Mouse (Mus musculus) heart, postnatal 0 days (tissue): Measurements from ENCODE around the gene R3hdm1. TPM values are rescaled to one million over a fixed set of nuclear protein-coding genes. Genes with fewer than 3 reads are reported as not detected.

ENCODE experiments used
- ATAC-seq: fragments of 200-750 bp; cut with Nextera tagmentation; 2 replicates; pipeline ENCODE4 v1.8.0; 2017; ENCODE audit warnings: low read depth, moderate number of reproducible peaks, moderate library complexity; ENCODE audit not compliant: insufficient read depth
- DNase-seq: peaks from one replicate; pipeline ENCODE4 v3.0.0-alpha.2; 2016; ENCODE audit warnings: low spot score
- H3K27ac ChIP-seq: fragments of 300-500 bp; sonication (generic); 2 replicates; pipeline ENCODE4 v1.5.1; 2014; ENCODE audit warnings: low read depth, mild to moderate bottlenecking
- H3K27me3 ChIP-seq: fragments of 300-500 bp; sonication (generic); 2 replicates; pipeline ENCODE4 v1.6.1; 2014; ENCODE audit warnings: low read length, mixed read lengths; ENCODE audit not compliant: control insufficient read depth, insufficient read depth
- H3K36me3 ChIP-seq: fragments of 300-500 bp; sonication (generic); replicated peaks from 2 replicates; pipeline ENCODE4 v1.6.1; 2014; ENCODE audit warnings: low read length, mixed read lengths; ENCODE audit not compliant: control insufficient read depth, insufficient read depth
- H3K4me1 ChIP-seq: fragments of 300-500 bp; sonication (generic); 2 replicates; pipeline ENCODE4 v1.6.1; 2014; ENCODE audit warnings: antibody characterized with exemption; ENCODE audit not compliant: control insufficient read depth, insufficient read depth
- H3K4me2 ChIP-seq: fragments of 300-500 bp; sonication (generic); 2 replicates; pipeline ENCODE4 v1.6.1; 2014; ENCODE audit warnings: low read depth, mild to moderate bottlenecking, low read length, moderate library complexity
- H3K4me3 ChIP-seq: fragments of 300-500 bp; sonication (generic); 2 replicates; pipeline ENCODE4 v1.5.1; 2014; ENCODE audit warnings: low read depth, low read length
- H3K9ac ChIP-seq: fragments of 300-500 bp; sonication (generic); replicated peaks from 2 replicates; pipeline ENCODE4 v1.6.1; 2014; ENCODE audit warnings: low read depth, low read length, mixed read lengths
- H3K9me3 ChIP-seq: fragments of 300-500 bp; sonication (generic); replicated peaks from 2 replicates; pipeline ENCODE4 v1.6.1; 2016; ENCODE audit warnings: low read length; ENCODE audit not compliant: control insufficient read depth
- CTCF ChIP-seq: IDR thresholded peaks from 2 replicates; pipeline ENCODE4 v1.5.1; 2016; ENCODE audit warnings: antibody characterized with exemption, control low read depth, low read depth
- EP300 ChIP-seq: IDR thresholded peaks from 2 replicates; pipeline ENCODE4 v1.6.1; 2016; ENCODE audit warnings: antibody characterized with exemption, low read depth
- WGBS: fragments of 180-500 bp; shearing (Covaris S2); extraction: QIAGEN DNeasy Blood & Tissue Kit; methylation state at CpG from one replicate; pipeline ENCODE4 v1.1.7; 2014; 5-methylcytosine and 5-hydroxymethylcytosine counted together
- polyA plus RNA-seq: library from polyadenylated mRNA; unstranded; fragments of >200 nt; fragmentation: Nextera tagmentation; extraction: Ambion mirVana; gene quantifications from 2 replicates; pipeline ENCODE4 v1.2.1, GENCODE M21; 2015
- total RNA-seq: library from RNA; depleted of rRNA; stranded (reverse); fragments of >200 nt; gene quantifications from 2 replicates; pipeline ENCODE4 v1.2.3, GENCODE M21; 2014; ENCODE audit warnings: low replicate concordance

R3hdm1 gene
- total and polyA plus RNA-seq, 2 experiments from 2014 or later = 34.9 to 44.4 TPM

GRCm38 (mm10) chr1:128141737-128142136, 38.6 kb downstream of the R3hdm1 start:
- no peaks in the 10 kb centered on the region for H3K36me3 ChIP-seq
- H3K9me3 ChIP-seq = no peaks in the 10 kb centered on the region
- ATAC-seq (no peak), DNase-seq (no peak)
- no peak overlapping the region for H3K4me3 ChIP-seq
- no peaks in the 10 kb centered on the region for H3K4me1 ChIP-seq
- TF ChIP-seq CTCF (no peak), EP300 (no peak)
- H3K27ac ChIP-seq = no peak overlapping the region
- no peak overlapping the region for H3K9ac ChIP-seq
- no peaks in the 10 kb centered on the region for H3K27me3 ChIP-seq
- H3K4me2 ChIP-seq = no peak overlapping the region

- Histone ChIP-seq H3K36me3 (no peaks in the 10 kb centered on the region; the same call in 1 of the 2 replicates), H3K9ac (no peak overlapping the region), H3K27me3 (no peaks in the 10 kb centered on the region), H3K4me2 (no peak overlapping the region), H3K4me1 (no peaks in the 10 kb centered on the region), H3K27ac (no peak overlapping the region), H3K4me3 (no peak overlapping the region), H3K9me3 (no peaks in the 10 kb centered on the region)
- ATAC-seq (no peak), DNase-seq (no peak)
- WGBS = 89% methylated on average over 1 of the region's 1 CpGs
- TF ChIP-seq EP300 (no peak), CTCF (no peak)
Observed at GRCm38 (mm10) chr1:128166956-128167355, 63.9 kb downstream of the R3hdm1 start.

DNA sequence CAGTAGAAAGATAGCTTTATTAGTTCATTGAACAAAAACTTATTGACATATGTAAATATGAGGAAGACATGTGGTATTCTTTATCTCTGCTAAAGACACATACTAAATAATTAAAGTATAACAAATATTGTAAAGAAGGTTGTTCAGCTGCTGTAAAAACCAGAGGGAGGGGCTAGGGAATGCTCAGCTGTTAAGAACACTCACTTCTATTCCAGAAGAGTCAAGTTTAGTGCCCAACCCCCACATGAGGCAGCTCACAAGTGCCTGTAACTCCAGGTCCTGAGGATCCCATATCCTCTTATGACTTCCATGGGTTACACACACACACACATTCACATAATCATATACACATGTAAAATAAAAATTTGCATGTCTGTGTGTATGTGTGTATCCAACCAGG, 67.0 kb downstream of the R3hdm1 start:
- DNase-seq (no peak), ATAC-seq (no peak)
- H3K4me2 ChIP-seq = no peak overlapping the region
- H3K27me3 ChIP-seq = no peaks in the 10 kb centered on the region
- H3K27ac ChIP-seq = no peak overlapping the region
- H3K4me3 ChIP-seq = no peak overlapping the region
- H3K36me3 ChIP-seq = peaks cover 4% of the 10 kb centered on the region; the same call in 1 of the 2 replicates
- H3K9ac ChIP-seq = no peak overlapping the region
- H3K4me1 ChIP-seq = no peaks in the 10 kb centered on the region
- H3K9me3 ChIP-seq = no peaks in the 10 kb centered on the region
- TF ChIP-seq EP300 (no peak), CTCF (no peak)

DNA sequence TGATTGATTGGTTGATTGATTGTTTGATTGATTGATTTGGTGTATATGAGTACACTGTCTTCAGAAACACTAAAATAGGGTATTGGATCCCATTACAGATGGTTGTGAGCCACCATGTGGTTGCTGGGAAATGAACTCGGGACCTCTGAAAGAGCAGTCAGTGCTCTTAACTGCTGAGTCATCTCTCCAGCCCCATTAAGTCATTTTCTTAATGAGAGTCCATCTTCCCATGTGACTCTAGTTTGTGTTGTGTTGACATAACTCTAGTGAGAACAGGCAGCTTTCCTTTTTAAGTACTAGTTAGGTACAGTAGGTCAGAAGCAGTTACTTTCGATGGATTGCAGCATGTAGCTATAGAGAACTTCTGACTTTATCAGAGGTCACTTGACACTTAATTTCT, 88.3 kb downstream of the R3hdm1 start:
- H3K27me3 ChIP-seq = no peaks in the 10 kb centered on the region
- WGBS = 71% methylated on average over 2 of the region's 2 CpGs

GRCm38 (mm10) chr1:128192369-128192768, 89.3 kb downstream of the R3hdm1 start:
- no peaks in the 10 kb centered on the region for H3K4me1 ChIP-seq
- no peak overlapping the region for H3K9ac ChIP-seq
- DNase-seq (no peak), ATAC-seq (no peak)
- no peak overlapping the region for H3K4me2 ChIP-seq
- no peak overlapping the region for H3K27ac ChIP-seq
- H3K4me3 ChIP-seq = no peak overlapping the region
- TF ChIP-seq EP300 (no peak), CTCF (no peak)
- peaks cover 52% of the 10 kb centered on the region for H3K36me3 ChIP-seq
- 59% methylated on average over 7 of the region's 7 CpGs for WGBS
- no peaks in the 10 kb centered on the region for H3K27me3 ChIP-seq
- H3K9me3 ChIP-seq = no peaks in the 10 kb centered on the region

More for the DNA sequence above, 88.3 kb downstream of the R3hdm1 start:
- Histone ChIP-seq H3K4me1 (no peaks in the 10 kb centered on the region), H3K4me3 (no peak overlapping the region), H3K4me2 (no peak overlapping the region), H3K36me3 (peaks cover 55% of the 10 kb centered on the region), H3K9ac (no peak overlapping the region), H3K27ac (no peak overlapping the region), H3K9me3 (no peaks in the 10 kb centered on the region)
- DNase-seq (no peak), ATAC-seq (no peak)
- TF ChIP-seq CTCF = no peak
- no peak for TF ChIP-seq EP300

DNA sequence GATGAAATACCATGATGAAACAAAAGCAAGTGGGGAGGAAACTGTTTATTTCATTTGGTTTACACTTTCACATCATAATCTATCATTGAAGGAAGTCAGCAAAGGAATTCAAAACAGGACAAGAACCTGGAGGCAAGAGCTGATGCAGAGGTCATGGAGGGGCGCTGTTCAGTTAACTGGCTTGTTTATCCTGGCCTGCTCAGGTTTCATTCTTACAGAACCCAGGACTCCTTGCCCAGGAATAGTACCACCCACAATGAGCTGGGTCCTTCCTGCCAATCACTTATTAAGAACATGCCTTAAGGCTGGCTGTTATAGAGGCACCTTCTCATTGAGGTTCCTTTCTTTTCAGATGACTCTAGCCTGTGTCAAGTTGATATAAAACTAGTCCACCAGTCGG, 90.9 kb downstream of the R3hdm1 start:
- Histone ChIP-seq H3K4me3 (no peak overlapping the region), H3K4me1 (peaks cover 3% of the 10 kb centered on the region; the same call in 1 of the 2 replicates), H3K9me3 (no peaks in the 10 kb centered on the region), H3K36me3 (peaks cover 49% of the 10 kb centered on the region), H3K27ac (no peak overlapping the region), H3K27me3 (no peaks in the 10 kb centered on the region), H3K4me2 (no peak overlapping the region), H3K9ac (no peak overlapping the region)
- no peak for ATAC-seq
- TF ChIP-seq EP300 (no peak), CTCF (no peak)
- WGBS = 59% methylated on average over 2 of the region's 2 CpGs
- no peak for DNase-seq
